Mouse (Mus musculus) embryo, embryonic 11 days (tissue): ENCODE measurements at regions not wholly inside any gene's neighbourhood (a gene's known extent, or its start where the extent isn't known, plus 50 kb on each side); places are given as distances from the start of the nearest gene placed in this dataset.

Source experiments
- DNase-seq: peaks from one replicate; pipeline ENCODE4 v3.0.0-alpha.2; 2015

- no peak for DNase-seq
Observed at GRCm38 (mm10) chr13:5728172-5728571, 133.1 kb upstream of the Klf6 start.

GRCm38 (mm10) chr13:5728808-5729207 lies 132.5 kb upstream of the Klf6 start:
- peak; percentile 29 for DNase-seq

- DNase-seq, result no peak
Observed at GRCm38 (mm10) chr13:5729426-5730068, 131.7 kb upstream of the Klf6 start.

- no peak for DNase-seq
Observed at GRCm38 (mm10) chr13:5732206-5732605, 129.1 kb upstream of the Klf6 start.

- DNase-seq, result no peak
Observed at GRCm38 (mm10) chr13:5735027-5735624, 126.2 kb upstream of the Klf6 start.

GRCm38 (mm10) chr13:5736472-5736871 lies 124.8 kb upstream of the Klf6 start:
- no peak for DNase-seq

- DNase-seq, result no peak
Observed at GRCm38 (mm10) chr13:5737214-5737613, 124.1 kb upstream of the Klf6 start.

GRCm38 (mm10) chr13:5740805-5741204 lies 120.5 kb upstream of the Klf6 start:
- DNase-seq, result no peak

- DNase-seq, result no peak
Observed at GRCm38 (mm10) chr13:5744949-5745348, 116.3 kb upstream of the Klf6 start.

GRCm38 (mm10) chr13:5757176-5757575 lies 104.1 kb upstream of the Klf6 start:
- no peak for DNase-seq

GRCm38 (mm10) chr13:5757963-5758362 lies 103.3 kb upstream of the Klf6 start:
- no peak for DNase-seq

GRCm38 (mm10) chr13:5760030-5760429 lies 101.3 kb upstream of the Klf6 start:
- DNase-seq, result no peak

- DNase-seq, result no peak
Observed at GRCm38 (mm10) chr13:5766394-5766793, 94.9 kb upstream of the Klf6 start.

- DNase-seq, result no peak
Observed at GRCm38 (mm10) chr13:5767202-5767601, 94.1 kb upstream of the Klf6 start.

- DNase-seq, result no peak
Observed at GRCm38 (mm10) chr13:5768699-5769098, 92.6 kb upstream of the Klf6 start.

- no peak for DNase-seq
Observed at GRCm38 (mm10) chr13:5769283-5770260, 91.7 kb upstream of the Klf6 start.

GRCm38 (mm10) chr13:5773811-5774210 lies 87.5 kb upstream of the Klf6 start:
- no peak for DNase-seq

- DNase-seq, result no peak
Observed at GRCm38 (mm10) chr13:5778443-5779171, 82.7 kb upstream of the Klf6 start.

- peak; percentile 16 for DNase-seq
Observed at GRCm38 (mm10) chr13:5779410-5779809, 81.9 kb upstream of the Klf6 start.

GRCm38 (mm10) chr13:5782540-5782939 lies 78.7 kb upstream of the Klf6 start:
- no peak for DNase-seq

- DNase-seq, result no peak
Observed at GRCm38 (mm10) chr13:5787114-5787513, 74.2 kb upstream of the Klf6 start.

GRCm38 (mm10) chr13:5789302-5789701 lies 72.0 kb upstream of the Klf6 start:
- DNase-seq, result no peak

GRCm38 (mm10) chr13:5802079-5802478 lies 59.2 kb upstream of the Klf6 start:
- DNase-seq, result no peak
